Mouse (Mus musculus): Measurements from ENCODE around the gene Fam169b. TPM values are rescaled to one million over a fixed set of nuclear protein-coding genes. Genes with fewer than 3 reads are reported as not detected.
A peak's percentile ranks its signal among the peaks of the same experiment; 100 is the strongest.

The Fam169b gene
- 1 to 10 TPM; 1.1 to 2.9 TPM for total RNA-seq (2021)
- long read RNA-seq, experiment 1, partial matches to known transcripts: 1 of 7 reads
- long read RNA-seq, experiment 1, other reads (novel, unspliced or antisense): 5 of 7 reads
- long read RNA-seq, experiment 2: 0 reads

DNA sequence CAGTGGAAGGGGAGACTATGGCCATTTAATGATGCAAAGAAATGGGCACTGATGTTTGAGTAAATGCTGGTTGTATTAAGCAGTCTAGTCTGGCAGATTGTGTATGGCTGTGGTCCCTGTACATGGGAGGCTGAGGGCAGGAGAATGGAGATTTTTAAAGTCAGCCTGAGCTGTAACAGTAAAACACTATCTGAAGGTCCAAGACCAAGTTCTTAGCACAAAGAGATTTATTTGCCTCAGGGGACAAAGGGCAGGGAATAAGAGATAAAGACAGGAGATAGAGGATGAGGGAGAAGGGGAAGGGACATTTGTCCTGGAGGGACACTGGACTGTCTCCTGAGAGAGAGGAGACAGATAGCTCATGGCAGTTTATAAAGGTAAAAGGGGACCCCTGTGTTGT lies at the start of gene Fam169b:
Fam169b (plus strand) TSS at position 325 of the 400 bp plus-strand sequence.
- DNase-seq: no peak

- no peak for DNase-seq
Observed at GRCm38 (mm10) chr7:68224006-68224405, 49.6 kb upstream of the Fam169b start.

DNA sequence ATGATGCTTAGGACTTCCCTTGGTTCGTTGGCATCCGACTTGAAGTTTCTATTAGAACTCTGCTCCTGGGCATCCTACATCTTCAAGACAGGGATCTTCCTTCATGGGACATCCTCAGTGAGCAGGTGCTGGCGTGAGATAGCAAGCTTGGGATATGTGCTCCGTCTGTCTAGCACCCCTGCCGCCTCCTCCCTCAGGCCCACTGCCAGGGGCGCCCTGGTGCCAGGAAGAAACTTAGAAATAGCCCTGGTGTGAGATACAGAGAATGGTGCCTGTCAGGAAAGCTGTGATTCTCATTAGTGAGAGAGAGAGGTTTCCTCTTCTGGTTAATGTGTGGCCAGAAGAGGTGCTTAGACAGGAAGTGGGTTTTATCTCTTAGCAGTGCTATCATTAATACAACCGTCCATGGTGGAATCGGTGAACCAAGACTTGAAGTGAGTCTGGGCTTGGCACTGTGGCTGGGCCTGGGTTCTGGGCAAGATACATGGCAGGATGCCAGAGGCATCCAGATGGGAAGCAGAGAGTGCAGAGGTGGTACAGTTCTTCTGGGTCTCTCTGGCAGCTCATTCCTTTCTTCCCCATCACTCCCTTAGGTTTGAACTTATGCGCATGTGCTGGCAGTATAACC lies 48.1 kb upstream of the Fam169b start:
- no peak for DNase-seq

DNA sequence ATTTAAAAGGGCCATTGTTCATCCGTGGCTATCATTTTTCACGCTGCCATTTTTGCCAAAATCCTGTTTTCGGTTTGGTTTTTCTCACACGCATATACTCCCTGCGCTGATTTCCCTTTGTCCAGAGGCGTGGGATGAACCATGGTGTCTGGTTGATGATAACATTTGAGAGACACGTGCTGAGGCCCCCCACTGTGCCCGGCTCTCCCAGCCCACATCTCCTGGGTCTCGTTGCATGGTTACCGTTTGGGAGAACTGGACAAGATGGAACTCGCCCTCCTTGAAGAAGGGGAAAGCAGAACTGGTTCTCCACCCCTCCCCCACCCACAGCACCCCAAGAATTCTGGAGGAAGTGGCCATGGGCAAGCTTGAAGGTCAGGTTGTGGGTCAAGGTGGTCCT lies 46.6 kb upstream of the Fam169b start:
- DNase-seq: no peak

DNA sequence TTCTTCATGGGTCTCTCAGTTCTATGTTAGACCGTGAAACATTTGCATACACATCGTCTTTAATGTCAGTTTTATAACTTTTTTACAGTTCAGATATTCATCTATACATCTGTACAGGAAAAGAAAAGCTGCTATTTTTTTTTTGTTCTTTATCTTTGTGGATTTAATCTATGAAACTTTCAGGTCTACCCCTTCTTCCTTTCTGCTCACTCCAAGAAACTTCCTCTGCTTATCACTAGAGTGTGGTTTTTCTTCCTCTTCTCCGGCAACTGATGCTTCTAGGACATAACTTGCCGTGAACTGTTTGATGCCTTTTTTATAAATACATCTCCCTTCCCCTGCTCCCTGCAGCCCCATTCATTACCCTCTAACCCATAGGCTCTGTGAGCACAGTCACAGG lies 46.0 kb upstream of the Fam169b start:
- DNase-seq: no peak

- DNase-seq: no peak
Observed at GRCm38 (mm10) chr7:68228491-68228890, 45.1 kb upstream of the Fam169b start.

DNA sequence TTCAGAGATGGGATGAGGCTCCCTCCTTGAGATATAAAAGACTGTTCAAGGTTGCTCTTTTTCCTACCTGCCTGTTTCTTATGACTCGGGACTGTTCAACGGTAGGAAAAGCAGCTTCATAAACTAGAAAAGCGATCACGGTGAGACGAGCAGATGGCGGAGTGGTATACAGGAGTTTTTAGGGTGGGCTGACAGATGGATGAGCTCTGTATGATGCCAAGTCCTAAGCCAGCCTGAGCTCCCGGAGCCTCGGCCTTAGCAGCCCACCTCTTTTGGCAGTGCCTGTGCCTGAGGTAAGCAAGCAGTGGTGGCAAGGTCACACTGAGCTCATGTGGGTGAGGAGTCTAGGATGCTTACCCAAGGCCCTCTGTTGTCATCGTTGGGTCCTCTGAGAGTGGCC lies 42.8 kb upstream of the Fam169b start:
- no peak for DNase-seq

- no peak for DNase-seq
Observed at GRCm38 (mm10) chr7:68232521-68232920, 41.1 kb upstream of the Fam169b start.

DNA sequence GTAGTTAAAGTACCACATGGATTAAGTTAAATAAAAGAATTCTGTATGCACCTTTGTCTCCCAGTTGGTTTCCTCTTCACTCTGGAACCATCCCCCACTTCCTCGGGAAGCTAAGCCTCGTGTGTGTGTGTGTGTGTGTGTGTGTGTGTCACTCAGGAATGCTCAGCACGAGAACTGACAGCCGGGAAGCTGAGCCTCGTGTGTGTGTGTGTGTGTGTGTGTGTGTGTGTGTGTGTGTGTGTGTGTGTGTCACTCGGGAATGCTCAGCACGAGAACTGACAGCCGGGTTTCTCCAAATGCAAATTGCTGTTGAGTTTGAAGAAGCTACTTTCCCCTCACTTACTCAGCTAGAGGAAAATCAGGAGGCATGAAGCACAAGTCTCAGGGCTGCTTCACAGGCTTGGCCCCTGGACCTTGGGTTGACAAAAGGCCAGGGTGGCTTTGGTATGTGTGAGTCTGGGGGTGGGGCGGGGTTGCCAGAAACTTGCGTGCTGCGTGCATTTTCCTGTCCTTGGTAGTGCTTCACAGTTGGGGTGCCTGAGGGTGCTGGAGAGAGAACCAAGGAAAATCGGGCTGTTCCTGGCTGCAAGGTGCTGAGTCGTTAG lies 39.9 kb upstream of the Fam169b start:
- peak; percentile 47 for DNase-seq

GRCm38 (mm10) chr7:68236817-68237216 lies 36.8 kb upstream of the Fam169b start:
- peak; percentile 31 for DNase-seq

GRCm38 (mm10) chr7:68239220-68239827 lies 34.3 kb upstream of the Fam169b start:
- DNase-seq: no peak

- no peak for DNase-seq
Observed at GRCm38 (mm10) chr7:68241205-68241604, 32.4 kb upstream of the Fam169b start.

DNA sequence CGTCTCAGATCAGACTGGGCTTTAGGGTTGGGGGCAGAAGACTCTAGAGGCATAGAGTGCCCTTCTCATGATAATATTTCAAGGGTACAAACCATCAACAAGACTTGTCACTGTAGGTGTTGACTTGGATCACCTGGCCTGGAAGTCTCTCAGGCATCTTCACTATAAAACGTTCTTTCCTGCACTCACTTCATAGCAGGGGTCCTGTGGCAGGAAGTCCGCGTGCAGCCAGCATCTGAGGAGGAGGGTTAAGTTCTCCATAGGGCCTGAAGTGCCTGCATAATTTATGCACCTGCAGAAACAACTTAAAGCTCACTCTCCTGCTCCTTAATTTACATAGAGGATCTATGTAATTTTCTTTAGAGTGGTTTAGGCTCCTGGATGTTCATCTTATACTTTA lies 28.0 kb upstream of the Fam169b start:
- no peak for DNase-seq

GRCm38 (mm10) chr7:68246249-68246648 lies 27.4 kb upstream of the Fam169b start:
- DNase-seq: no peak

DNA sequence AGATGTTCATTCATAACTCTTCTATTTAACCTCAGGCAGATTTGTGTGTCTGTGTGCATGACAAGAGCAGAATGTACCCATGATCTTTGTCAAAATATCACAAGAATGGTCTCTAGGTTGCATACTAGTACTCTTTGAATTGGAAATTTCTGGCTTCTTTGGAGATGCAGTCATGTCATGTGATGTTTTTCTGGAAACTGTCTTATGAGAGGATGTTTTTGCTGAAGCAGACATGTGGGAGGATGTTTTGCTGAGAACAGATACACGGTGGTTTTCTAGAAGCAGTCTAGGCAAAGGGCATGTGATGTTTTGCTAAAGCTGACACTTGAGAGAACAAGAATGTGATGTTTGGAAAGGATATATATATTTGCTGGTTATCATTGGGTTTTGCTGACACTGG lies 23.2 kb upstream of the Fam169b start:
- no peak for DNase-seq

GRCm38 (mm10) chr7:68250902-68251301 lies 22.7 kb upstream of the Fam169b start:
- DNase-seq: no peak

DNA sequence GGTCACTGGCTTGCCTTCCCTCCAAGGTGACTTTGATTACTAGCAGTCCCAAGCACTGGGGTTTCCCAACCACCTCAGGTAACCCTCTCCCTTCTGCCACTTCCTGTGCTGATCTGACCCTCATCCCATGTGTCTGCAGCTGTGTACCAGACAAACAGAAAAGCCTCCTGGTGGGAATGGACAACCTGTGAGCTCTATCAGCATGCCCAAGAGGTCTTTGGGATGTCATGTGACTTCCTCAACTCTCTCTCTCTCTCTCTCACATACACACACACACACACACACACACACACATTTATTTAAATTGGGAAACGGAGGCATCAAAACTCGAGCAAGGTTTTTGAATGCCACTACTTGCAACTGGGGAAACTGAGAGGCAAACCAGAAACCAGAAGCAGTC lies 15.9 kb upstream of the Fam169b start:
- DNase-seq: no peak

DNA sequence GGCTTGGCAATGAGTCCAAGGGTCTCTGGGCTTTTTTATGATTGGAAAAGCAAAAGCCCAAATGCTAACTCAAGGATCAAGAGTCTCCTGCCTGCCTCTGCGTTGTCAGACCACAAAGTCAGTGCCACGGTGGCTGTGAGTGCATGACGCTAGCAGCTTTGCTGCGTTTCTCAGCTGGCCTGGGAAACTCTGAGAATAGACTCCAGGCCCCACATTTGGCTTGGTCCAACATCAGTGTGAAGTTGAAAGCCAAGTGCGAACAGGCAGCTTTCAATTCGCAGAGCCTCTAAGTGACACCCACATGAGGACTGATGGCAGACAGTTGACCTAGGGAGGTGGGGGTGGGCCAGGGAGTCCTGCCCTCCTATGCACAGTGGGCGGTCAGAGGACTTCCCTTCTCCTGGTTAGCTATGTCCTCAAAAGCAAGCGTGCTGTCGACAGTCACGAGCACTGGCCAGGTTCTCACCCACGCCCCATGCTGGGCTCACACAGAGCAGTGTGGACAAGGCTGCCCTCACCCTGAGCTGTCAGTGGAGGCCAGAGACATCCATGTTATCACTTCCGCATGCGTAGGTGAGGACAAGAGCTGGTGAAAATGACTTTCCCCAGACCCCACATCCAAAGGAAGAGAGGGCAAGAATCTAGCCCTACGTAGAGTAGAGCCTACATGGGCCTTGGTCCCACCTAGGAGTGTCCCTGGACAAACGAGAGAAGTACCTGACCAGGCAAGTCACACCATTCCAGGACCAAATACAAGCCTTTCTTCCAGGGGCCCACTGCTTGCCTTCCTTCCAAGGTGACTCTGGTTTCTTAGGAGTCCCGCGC lies 15.1 kb upstream of the Fam169b start:
- DNase-seq: no peak

DNA sequence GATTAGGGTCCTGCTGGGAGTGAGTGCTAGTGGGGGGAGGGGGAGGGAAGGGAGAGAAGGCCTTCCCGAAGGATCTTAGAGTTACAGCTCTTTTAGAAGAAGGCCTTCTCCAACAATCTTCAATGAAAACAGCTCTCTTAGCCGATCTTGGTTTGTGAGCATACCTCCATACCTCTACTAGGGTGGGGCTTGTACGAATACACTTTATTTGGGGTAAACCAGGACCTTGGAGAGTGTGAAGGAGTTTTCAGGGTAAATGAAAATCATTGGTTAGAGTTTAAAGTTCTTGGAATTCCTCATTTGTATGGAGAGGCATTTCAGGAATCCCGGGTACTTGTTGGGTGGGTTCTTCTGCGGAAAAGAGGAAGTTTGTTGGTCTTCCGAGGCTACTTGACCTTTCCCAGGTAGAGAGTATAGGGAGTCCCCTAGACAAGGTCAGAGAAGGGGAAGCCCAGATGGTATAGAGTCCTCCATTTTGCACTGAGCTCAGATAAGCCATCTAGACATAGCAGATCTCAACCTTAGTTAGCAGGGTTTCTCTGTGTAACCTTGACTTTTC lies 14.0 kb upstream of the Fam169b start:
- no peak for DNase-seq

DNA sequence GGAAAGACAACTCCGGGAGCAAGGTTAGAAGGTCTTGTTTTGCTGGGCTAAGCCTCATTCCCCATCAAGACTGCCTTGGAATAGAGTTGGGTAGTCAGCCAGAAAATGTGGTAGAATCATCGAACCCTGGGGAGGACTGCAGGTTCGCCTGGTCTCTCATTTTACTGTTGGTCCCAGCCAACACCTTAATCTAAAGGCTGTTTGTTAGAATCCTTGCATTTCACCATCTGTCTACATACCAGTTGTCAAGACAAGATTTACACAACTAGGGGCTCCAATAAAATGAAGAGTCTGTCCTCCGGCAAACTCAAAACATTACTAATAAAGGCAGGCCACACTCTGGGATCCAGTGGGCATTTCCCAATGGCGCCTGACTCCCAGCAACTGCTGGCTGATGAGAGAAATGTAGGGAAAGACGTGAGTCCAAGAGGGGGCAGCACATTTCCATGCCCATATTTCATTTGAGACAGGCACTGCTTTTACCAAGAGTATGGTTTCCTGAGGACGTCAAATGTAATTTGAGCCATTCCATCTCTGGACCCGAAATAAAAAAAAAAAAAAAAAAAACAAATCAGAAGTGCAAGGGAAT lies 10.9 kb upstream of the Fam169b start:
- DNase-seq: no peak

DNA sequence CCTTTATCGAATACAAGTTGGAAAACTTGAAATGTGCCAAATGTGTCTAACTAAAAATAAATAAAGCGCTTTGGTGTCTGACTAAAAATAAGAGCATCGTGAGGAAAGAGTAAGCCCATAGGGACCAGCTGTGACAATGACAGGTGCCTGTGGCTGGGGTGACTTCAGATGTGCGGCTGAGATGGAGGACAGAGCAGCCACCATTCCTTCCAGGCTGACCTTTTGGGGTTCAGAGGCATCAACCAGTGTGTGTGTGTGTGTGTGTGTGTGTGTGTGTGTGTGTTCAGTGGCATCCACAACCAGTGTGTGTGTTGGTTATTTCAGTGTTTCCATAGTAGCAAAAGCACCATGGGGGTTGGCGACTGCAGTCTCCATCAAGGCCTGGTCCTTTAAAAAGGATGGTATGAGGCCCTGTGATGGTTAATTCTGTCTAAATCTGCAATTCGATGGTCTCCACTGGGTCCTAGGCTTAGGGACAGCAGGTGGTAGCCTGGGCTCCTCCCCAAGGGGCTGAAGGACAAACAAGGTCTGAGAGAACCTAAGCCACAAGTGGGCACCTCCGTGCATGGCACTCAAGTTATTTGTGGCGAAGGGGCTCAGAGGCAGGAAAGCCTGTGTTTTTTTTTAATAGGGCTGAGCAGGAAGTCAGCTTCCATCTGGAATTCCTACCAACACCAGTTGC lies 10.2 kb upstream of the Fam169b start:
- DNase-seq: no peak
